Mouse (Mus musculus): ENCODE measurements around the gene Cyp2t4. TPM values are rescaled to one million over a fixed set of nuclear protein-coding genes. Genes with fewer than 3 reads are reported as not detected.

Cyp2t4 gene
- polyA plus RNA-seq, 1 experiment from 2014 or later = 0.09 TPM

DNA sequence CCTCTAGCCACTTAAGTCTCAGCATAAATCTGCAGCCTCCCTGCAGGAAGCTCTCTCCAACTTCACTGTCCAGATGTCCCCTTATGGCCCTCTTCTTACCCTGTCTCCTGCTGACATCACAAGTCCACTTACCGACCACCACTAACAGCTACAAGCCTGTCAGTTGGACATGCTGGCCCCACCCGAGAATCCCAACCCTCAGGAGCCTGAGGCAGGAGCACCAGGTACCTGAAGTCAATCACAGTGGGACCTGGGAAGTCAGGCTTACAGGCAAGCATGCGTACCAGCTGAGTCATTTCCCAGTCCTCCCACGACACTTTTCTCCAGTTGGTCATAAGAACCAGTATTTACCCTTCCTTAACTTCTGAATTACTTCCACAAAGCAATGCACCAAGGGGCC, 40.2 kb downstream of the Cyp2t4 start:
- 88% methylated on average over 4 of the region's 4 CpGs for WGBS
- H3K4me1 ChIP-seq = peaks cover 23% of the 10 kb centered on the region
- no peak for DNase-seq (ENCODE audit: low spot score)
- H3K27me3 ChIP-seq (replicated peaks; ENCODE audit: low read depth, poor library complexity, severe bottlenecking) = no peaks in the 10 kb centered on the region
- peak overlapping the region; percentile 90; the same call in 1 of the 2 replicates for H3K4me3 ChIP-seq
- no peaks in the 10 kb centered on the region for H3K9me3 ChIP-seq
- H3K27ac ChIP-seq (replicated peaks) = peak overlapping the region; percentile 19; the same call in 1 of the 2 replicates
- peaks cover 74% of the 10 kb centered on the region for H3K36me3 ChIP-seq (replicated peaks)

DNA sequence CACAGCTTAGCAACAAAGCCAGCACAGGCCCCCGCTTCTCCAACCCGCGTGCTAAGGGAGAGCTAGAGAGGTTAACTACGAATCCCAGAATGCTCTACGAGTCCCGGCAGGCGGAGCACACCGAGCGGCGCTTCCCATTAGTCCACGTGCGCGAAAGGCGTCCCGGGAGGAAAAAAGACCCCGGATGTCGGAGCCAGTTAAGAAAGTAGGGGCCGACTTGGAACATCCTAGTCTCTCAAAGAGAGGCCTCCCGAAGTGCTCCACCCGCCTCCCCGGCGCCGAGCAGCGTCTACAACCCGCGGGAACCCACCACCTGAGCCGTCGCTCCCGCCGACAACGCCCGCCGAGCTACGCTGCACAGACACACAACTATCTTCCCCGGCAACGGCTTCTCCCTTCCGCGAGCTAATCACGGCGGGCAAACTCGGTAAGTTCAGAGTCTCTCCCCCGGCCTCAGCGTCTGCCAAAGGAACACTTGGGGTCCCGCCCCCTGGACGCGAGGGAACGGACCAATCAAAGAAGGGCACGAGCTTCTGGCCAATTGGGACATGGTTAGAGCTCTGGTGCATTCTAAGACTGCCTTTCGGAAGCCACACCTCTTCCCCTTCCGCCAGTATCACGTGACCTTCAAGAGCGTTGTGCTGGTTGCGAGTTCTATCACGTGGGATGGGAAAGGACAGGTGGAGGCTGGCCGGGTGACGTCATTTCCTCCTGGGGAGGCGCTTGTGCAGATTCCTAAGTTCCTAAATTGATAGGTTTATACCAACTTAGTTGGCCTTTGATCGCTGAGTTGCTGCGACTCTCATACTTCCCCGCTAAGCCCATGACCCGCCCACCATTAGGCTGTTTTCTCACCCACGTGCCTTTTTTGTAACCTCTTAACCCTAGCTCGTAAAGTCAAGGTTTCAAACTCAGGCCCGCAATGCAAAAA, 42.4 kb downstream of the Cyp2t4 start, which contains the start of the genes BC024978 and Snrpa:
BC024978 (plus strand) TSS at position 101 of the 931 bp plus-strand sequence.
Snrpa (minus strand) TSS at position 591 of the 931 bp plus-strand sequence.
- Histone ChIP-seq H3K4me1 (peaks cover 23% of the 10 kb centered on the region), H3K9me3 (no peaks in the 10 kb centered on the region), H3K27ac (replicated peaks) (peak within 1 kb of the TSS; percentile 98), H3K4me3 (peak within 1 kb of the TSS; percentile 90), H3K36me3 (replicated peaks) (peaks cover 66% of the 10 kb centered on the region), H3K27me3 (replicated peaks; ENCODE audit: low read depth, poor library complexity, severe bottlenecking) (no peaks in the 10 kb centered on the region)
- under 1% methylated on average over 64 of the region's 64 CpGs for WGBS
- DNase-seq (ENCODE audit: low spot score) = peak; percentile 97

DNA sequence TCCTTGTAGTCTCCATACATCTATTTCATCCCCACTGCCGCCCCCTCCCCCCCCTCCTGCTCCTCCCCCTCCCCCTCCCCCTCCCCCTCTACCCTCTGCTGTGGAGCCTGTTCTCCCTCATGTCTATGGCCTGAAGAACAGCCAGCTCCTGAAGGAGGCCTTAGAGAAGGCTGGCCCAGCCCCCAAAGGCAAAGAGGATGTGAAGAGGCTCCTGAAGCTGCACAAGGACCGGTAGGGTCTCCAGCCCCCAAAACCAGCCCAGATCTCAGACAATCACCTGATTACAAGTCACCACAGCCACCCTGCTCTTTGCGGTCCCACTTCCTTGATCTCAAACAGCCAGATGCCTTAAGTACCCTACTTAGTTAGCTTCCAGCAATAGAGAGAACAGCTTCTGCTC, 43.6 kb downstream of the Cyp2t4 start:
- H3K4me3 ChIP-seq = peak overlapping the region; percentile 90; the same call in 1 of the 2 replicates
- no peak for DNase-seq (ENCODE audit: low spot score)
- no peaks in the 10 kb centered on the region for H3K27me3 ChIP-seq (replicated peaks; ENCODE audit: low read depth, poor library complexity, severe bottlenecking)
- peaks cover 66% of the 10 kb centered on the region for H3K36me3 ChIP-seq (replicated peaks)
- H3K9me3 ChIP-seq = no peaks in the 10 kb centered on the region
- WGBS = 92% methylated on average over 3 of the region's 3 CpGs
- H3K27ac ChIP-seq (replicated peaks) = peak overlapping the region; percentile 44; the same call in 1 of the 2 replicates
- peaks cover 23% of the 10 kb centered on the region for H3K4me1 ChIP-seq

DNA sequence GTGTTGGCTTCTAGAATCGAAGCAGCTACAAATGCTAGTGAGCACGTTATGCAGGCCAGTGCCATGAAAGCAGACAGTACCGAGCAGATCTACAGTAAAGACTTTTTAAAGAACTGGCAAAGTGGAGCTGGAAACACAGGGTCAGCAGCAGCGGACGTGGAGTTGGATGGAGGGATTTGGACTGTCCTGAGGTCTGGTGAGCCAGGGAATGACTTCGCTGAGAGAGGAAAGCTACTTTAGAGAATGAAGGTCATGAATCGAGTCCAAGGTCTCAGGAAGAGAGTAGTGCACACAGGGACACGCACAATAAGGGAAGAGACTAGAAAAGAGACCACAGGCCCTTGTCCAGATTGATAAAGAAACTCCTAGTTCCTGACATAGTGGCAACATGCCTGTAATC, 44.1 kb downstream of the Cyp2t4 start:
- peaks cover 66% of the 10 kb centered on the region for H3K36me3 ChIP-seq (replicated peaks)
- DNase-seq (ENCODE audit: low spot score) = no peak

DNA sequence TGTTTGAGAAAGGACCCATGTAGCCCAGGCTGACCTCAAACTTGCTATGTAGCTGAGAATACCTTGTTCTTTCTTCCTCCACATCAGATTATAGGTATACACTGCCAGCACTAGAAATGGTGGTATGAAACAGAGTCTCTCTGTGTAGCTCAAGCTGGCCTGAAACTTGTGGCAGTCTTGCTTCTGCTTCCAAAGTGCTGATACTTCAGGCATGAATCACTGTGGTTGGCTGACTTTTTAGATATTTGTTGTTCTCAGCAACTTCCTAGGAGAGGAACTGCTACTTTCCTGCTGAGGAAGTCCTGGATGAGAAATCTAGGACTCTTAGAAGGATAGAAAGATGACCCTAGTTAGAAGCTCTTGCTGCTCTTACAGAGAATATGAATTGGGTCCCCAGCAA, 44.8 kb downstream of the Cyp2t4 start:
- Histone ChIP-seq H3K4me1 (peaks cover 22% of the 10 kb centered on the region), H3K9me3 (no peaks in the 10 kb centered on the region), H3K27me3 (replicated peaks; ENCODE audit: low read depth, poor library complexity, severe bottlenecking) (no peaks in the 10 kb centered on the region), H3K4me3 (no peak overlapping the region), H3K27ac (replicated peaks) (no peak overlapping the region), H3K36me3 (replicated peaks) (peaks cover 66% of the 10 kb centered on the region)
- no peak for DNase-seq (ENCODE audit: low spot score)

More for the DNA sequence above, 44.1 kb downstream of the Cyp2t4 start:
- H3K4me1 ChIP-seq = peaks cover 23% of the 10 kb centered on the region
- H3K27ac ChIP-seq (replicated peaks) = no peak overlapping the region
- no peaks in the 10 kb centered on the region for H3K9me3 ChIP-seq
- H3K27me3 ChIP-seq (replicated peaks; ENCODE audit: low read depth, poor library complexity, severe bottlenecking) = no peaks in the 10 kb centered on the region
- 94% methylated on average over 8 of the region's 8 CpGs for WGBS
- peak overlapping the region; percentile 90; the same call in 1 of the 2 replicates for H3K4me3 ChIP-seq

DNA sequence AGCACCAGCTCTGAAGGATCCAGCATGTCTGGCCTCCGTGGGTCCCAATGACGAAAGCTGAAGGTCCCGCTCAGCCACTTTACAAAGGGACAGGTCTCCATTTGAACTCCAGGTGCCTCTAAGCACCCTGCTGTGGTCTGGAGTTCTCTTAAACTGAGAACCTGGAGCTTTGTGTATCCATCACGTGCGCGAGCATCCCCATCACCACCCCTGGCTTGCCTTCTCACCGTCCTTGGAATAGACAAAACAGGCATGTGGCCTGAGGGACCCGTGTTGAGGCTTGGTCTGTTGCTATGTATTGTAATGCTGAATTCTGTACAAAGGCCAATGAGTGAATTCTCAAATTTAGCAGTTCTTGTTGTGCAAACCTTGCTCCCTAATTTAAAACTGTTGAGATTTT, 45.3 kb downstream of the Cyp2t4 start:
- Histone ChIP-seq H3K4me1 (peaks cover 18% of the 10 kb centered on the region), H3K36me3 (replicated peaks) (peaks cover 66% of the 10 kb centered on the region), H3K9me3 (no peaks in the 10 kb centered on the region), H3K27me3 (replicated peaks; ENCODE audit: low read depth, poor library complexity, severe bottlenecking) (no peaks in the 10 kb centered on the region), H3K27ac (replicated peaks) (no peak overlapping the region), H3K4me3 (no peak overlapping the region)
- 95% methylated on average over 8 of the region's 8 CpGs for WGBS
- DNase-seq (ENCODE audit: low spot score) = no peak

DNA sequence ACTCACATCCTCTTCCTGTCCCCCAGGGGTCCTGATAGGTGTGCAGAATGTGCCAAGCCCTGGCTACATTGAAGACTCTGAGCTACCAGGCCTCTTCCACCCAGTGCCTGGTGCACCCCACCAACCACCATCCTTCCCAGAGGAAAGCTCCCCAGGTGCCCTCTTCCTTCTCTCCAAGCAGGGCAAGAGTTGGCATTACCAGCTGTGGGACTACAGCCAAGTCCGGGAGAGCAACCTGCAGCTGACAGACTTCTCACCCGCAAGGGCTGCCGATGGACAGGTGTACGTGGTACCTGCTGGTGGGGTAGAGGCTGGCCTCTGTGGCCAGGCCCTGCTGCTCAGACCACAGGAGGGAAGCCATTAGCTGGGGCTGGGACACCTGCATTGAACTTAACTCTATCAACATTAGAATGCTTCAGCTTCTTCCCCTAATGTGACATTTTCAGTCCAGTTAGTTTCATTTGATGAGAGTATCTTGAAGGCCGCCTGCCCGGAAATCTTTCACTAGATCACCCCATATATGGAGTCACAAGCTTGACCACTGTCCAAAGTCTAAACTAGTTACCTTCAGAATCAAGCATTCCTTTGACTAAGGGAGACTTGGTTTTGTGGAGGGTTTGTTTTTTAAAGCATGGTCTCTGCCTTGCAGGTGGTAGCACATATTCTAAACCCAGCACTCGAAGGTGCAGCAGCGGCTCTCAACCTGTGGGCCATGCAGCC, 50.4 kb downstream of the Cyp2t4 start:
- no peak for DNase-seq (ENCODE audit: low spot score)
- Histone ChIP-seq H3K27ac (replicated peaks) (no peak overlapping the region), H3K27me3 (replicated peaks; ENCODE audit: low read depth, poor library complexity, severe bottlenecking) (no peaks in the 10 kb centered on the region), H3K4me3 (no peak overlapping the region), H3K4me1 (no peaks in the 10 kb centered on the region), H3K36me3 (replicated peaks) (peaks cover 87% of the 10 kb centered on the region), H3K9me3 (no peaks in the 10 kb centered on the region)
- WGBS = 94% methylated on average over 8 of the region's 8 CpGs

MicroRNA genes within 50 kb of the gene (microRNA counts, 519-probe panel; counts per million panel counts)
- 188 counts per million, percentile 57 among the panel's probes with 10 or more counts for microRNA mmu-miR-1191

Small RNAs within 50 kb of the gene (microRNA-seq; reads per million reads assigned to microRNA genes)
- 13.7 reads per million, percentile 25 among the genes with 10 or more reads in this experiment for gene Mir1191
- not detected for gene Mir3101

Other genes starting within 250 kb of the Cyp2t4 start
- gene Cyp2a22, start 214.3 kb upstream of the Cyp2t4 start, polyA plus RNA-seq (2016; fragmentation: Nextera tagmentation; extraction: Ambion mirVana) = not detected in 2 replicates
- not detected in 2 replicates for gene Cyp2a12, start 124.6 kb upstream of the Cyp2t4 start, polyA plus RNA-seq (2016; fragmentation: Nextera tagmentation; extraction: Ambion mirVana)
- gene Cyp2f2, start 33.8 kb upstream of the Cyp2t4 start, polyA plus RNA-seq (2016; fragmentation: Nextera tagmentation; extraction: Ambion mirVana) = not detected in 2 replicates
- gene Egln2, start 13.1 kb downstream of the Cyp2t4 start, polyA plus RNA-seq (2016; fragmentation: Nextera tagmentation; extraction: Ambion mirVana) = 77.5 and 81.3 TPM in 2 replicates
- gene Rab4b, start 25.2 kb downstream of the Cyp2t4 start, polyA plus RNA-seq (2016; fragmentation: Nextera tagmentation; extraction: Ambion mirVana) = 60.0 and 63.1 TPM in 2 replicates
- gene Gm21983, start 27.4 kb downstream of the Cyp2t4 start, polyA plus RNA-seq (2016; fragmentation: Nextera tagmentation; extraction: Ambion mirVana) = 1.3 TPM in 1 of 2 replicates, not detected in the other
- 0.62 and 1.5 TPM in 2 replicates for gene Mia, start 27.4 kb downstream of the Cyp2t4 start, polyA plus RNA-seq (2016; fragmentation: Nextera tagmentation; extraction: Ambion mirVana)
- gene BC024978, start 42.1 kb downstream of the Cyp2t4 start, polyA plus RNA-seq (2016; fragmentation: Nextera tagmentation; extraction: Ambion mirVana) = 4.3 and 4.7 TPM in 2 replicates
- 415 and 427 TPM in 2 replicates for gene Snrpa, start 42.6 kb downstream of the Cyp2t4 start, polyA plus RNA-seq (2016; fragmentation: Nextera tagmentation; extraction: Ambion mirVana)
- 5.1 and 5.6 TPM in 2 replicates for gene Itpkc, start 74.9 kb downstream of the Cyp2t4 start, polyA plus RNA-seq (2016; fragmentation: Nextera tagmentation; extraction: Ambion mirVana)
- gene Coq8b, start 79.3 kb downstream of the Cyp2t4 start, polyA plus RNA-seq (2016; fragmentation: Nextera tagmentation; extraction: Ambion mirVana) = 18.4 and 18.7 TPM in 2 replicates
- gene Numbl, start 104.7 kb downstream of the Cyp2t4 start, polyA plus RNA-seq (2016; fragmentation: Nextera tagmentation; extraction: Ambion mirVana) = 14.8 and 15.0 TPM in 2 replicates
- gene Ltbp4, start 184.0 kb downstream of the Cyp2t4 start, polyA plus RNA-seq (2016; fragmentation: Nextera tagmentation; extraction: Ambion mirVana) = 7.1 and 8.8 TPM in 2 replicates
- gene Shkbp1, start 202.3 kb downstream of the Cyp2t4 start, polyA plus RNA-seq (2016; fragmentation: Nextera tagmentation; extraction: Ambion mirVana) = 73.2 and 80.3 TPM in 2 replicates
- not detected in 2 replicates for gene Gm20479, start 203.7 kb downstream of the Cyp2t4 start, polyA plus RNA-seq (2016; fragmentation: Nextera tagmentation; extraction: Ambion mirVana)